Mouse (Mus musculus) CD4-positive, CD25-positive, alpha-beta regulatory T cell (primary cell): ENCODE measurements around the gene Nipsnap3b. TPM values are rescaled to one million over a fixed set of nuclear protein-coding genes. Genes with fewer than 3 reads are reported as not detected.

ENCODE experiments used
- polyA plus RNA-seq: library from polyadenylated mRNA; unstranded; fragments of 100-300 nt; shearing (Covaris generic); gene quantifications from one replicate; pipeline ENCODE4 v1.2.1, GENCODE M21; 2017

Nipsnap3b gene
- polyA plus RNA-seq, result 80.4 TPM

GRCm38 (mm10) chr4:53011732-53012361 is at the start of gene Nipsnap3b:
Nipsnap3b (plus strand) TSS chr4:53011880.

GRCm38 (mm10) chr4:52964247-52964646 is 47.4 kb upstream of the Nipsnap3b start, which contains the start of gene Olfr270:
Olfr270 (plus strand) TSS chr4:52964547.

GRCm38 (mm10) chr4:52989248-52989647 is 22.4 kb upstream of the Nipsnap3b start, which contains the start of gene Nipsnap3a:
Nipsnap3a (plus strand) TSS chr4:52989272.

Other genes starting within 250 kb of the Nipsnap3b start
- not detected for gene Olfr275, start 197.3 kb upstream of the Nipsnap3b start, polyA plus RNA-seq
- 0.11 TPM for gene Olfr273, start 152.6 kb upstream of the Nipsnap3b start, polyA plus RNA-seq
- not detected for gene Olfr272, start 92.7 kb upstream of the Nipsnap3b start, polyA plus RNA-seq
- gene Olfr270, start 47.3 kb upstream of the Nipsnap3b start, polyA plus RNA-seq, result not detected
- not detected for gene Nipsnap3a, start 22.6 kb upstream of the Nipsnap3b start, polyA plus RNA-seq
- gene Abca1, start 148.0 kb downstream of the Nipsnap3b start, polyA plus RNA-seq, result 6.8 TPM